Mouse (Mus musculus) lung, adult 2 months (tissue): Measurements from ENCODE around the gene Rnf207.

Experiments used
- CTCF ChIP-seq: fragments of 200-500 bp; IDR thresholded peaks from 2 replicates; pipeline ENCODE4 v1.5.1; 2011; ENCODE audit warnings: mild to moderate bottlenecking, low read length, control low read depth; ENCODE audit not compliant: insufficient read depth
- POLR2A ChIP-seq: fragments of 200-500 bp; IDR thresholded peaks from 2 replicates; pipeline ENCODE4 v1.6.1; 2011; ENCODE audit warnings: low read depth, mild to moderate bottlenecking, control low read depth, low read length, borderline replicate concordance; ENCODE audit errors: extremely low read depth

DNA sequence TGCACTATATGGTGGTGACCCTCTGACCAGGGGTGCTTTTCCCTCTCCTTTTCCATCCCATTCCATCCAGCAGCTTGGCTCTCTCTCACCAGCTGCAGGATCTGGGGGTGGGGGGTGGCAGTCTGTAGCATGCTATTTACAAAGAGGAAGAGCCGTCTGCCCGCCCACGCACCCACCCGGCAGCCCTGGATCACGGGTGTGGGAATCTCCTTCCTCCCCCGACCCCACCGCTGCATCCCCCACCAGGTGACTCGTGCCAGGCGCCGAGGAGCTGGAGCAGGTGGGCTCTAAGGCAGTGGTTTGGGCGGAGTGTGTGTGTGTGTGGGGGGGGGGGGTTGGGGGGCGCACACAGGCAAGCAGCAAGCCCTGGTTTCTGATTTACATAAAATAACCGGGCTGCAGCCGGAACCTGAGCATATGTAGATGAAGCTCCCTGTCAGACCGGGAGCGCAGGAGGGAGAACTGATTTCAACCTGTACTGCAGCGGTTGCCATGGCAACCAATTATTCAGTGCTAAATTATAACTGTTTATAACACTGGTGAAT, 31.1 kb upstream of the Rnf207 start:
- TF ChIP-seq CTCF (no peak), POLR2A (no peak)
